Mouse (Mus musculus) layer of hippocampus, adult 2 months (tissue): ENCODE data around the gene Tgm3. TPM values are rescaled to one million over a fixed set of nuclear protein-coding genes. Genes with fewer than 3 reads are reported as not detected.
A peak's percentile ranks its signal among the peaks of the same experiment; 100 is the strongest.

Experiments
- DNase-seq, 2 experiments: peaks; one replicate each; pipeline ENCODE4 v3.0.0; 2022; ENCODE audit warnings: low spot score in 2 of 2
- H3K27ac ChIP-seq: fragments of 200-600 bp; 2 replicates; pipeline ENCODE4 v1.8.1; 2022
- H3K4me3 ChIP-seq: fragments of 200-600 bp; 2 replicates; pipeline ENCODE4 v1.8.1; 2022; ENCODE audit warnings: mild to moderate bottlenecking
- CTCF ChIP-seq: fragments of 200-600 bp; conservative IDR thresholded peaks from 2 replicates; pipeline ENCODE4 v1.8.1; 2022; ENCODE audit warnings: antibody characterized with exemption, mild to moderate bottlenecking, moderate library complexity
- microRNA-seq, 2 experiments: library from miRNA; unstranded; fragments of <30 nt; microRNA quantifications; one replicate each; pipeline ENCODE4 v1.2.0; 2021
- total RNA-seq, 2 experiments: library from RNA; stranded (reverse); gene quantifications; 2 replicates each; pipeline ENCODE4 v1.2.3; 2021

Gene Tgm3
- total RNA-seq, 2 experiments from 2014 or later: 0.20 to 0.23 TPM

GRCm38 (mm10) chr2:130029826-130030225 lies 17.7 kb downstream of the Tgm3 start:
- Histone ChIP-seq H3K27ac (no peak overlapping the region), H3K4me3 (no peak overlapping the region)
- TF ChIP-seq CTCF: no peak
- DNase-seq: no peak

- no peak for DNase-seq
- TF ChIP-seq CTCF: no peak
Observed at GRCm38 (mm10) chr2:130032661-130033060, 20.5 kb downstream of the Tgm3 start.

GRCm38 (mm10) chr2:130036846-130037245 lies 24.7 kb downstream of the Tgm3 start:
- H3K4me3 ChIP-seq: no peak overlapping the region
- H3K27ac ChIP-seq: peak overlapping the region; percentile 40; the same call in 1 of the 2 replicates
- TF ChIP-seq CTCF: no peak
- DNase-seq: no peak

More at GRCm38 (mm10) chr2:130032661-130033060, 20.5 kb downstream of the Tgm3 start:
- Histone ChIP-seq H3K4me3 (no peak overlapping the region), H3K27ac (no peak overlapping the region)

GRCm38 (mm10) chr2:130038971-130039370 lies 26.8 kb downstream of the Tgm3 start:
- Histone ChIP-seq H3K4me3 (no peak overlapping the region), H3K27ac (peak overlapping the region; percentile 19; the same call in 1 of the 2 replicates)
- TF ChIP-seq CTCF: no peak
- no peak for DNase-seq

DNA sequence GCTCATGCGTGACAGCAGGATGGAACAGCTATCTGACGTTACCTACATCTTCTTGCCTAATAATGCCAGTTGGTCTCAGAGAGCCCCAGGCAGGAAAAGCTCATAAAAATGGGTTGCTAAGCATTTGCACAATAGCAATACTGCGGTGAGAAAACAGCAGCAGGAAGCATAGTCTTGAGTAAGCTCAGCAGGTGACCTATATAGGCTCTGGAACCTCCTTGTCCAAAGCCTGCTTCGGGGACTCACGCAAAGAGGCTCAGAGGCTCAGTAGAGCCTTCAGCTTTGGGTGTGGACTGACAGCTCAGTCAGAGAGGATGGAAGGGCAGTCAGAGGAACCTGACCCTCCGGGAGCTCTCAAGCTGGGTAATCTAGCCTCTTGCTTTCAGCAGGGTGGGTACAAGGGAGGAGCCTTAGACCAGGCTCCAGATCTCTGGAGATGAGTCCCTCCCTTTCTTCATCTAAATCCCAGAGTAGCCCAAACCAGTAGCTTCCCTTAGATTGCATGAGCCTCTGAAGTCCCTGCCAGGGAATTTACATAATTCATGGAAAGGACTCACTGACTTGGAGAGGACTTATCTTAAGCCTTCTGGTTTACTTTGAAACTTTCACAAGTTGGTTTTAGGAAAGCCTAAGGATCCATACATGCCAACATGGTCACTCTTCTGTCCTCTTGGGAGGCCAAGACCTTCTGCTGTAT lies 28.2 kb downstream of the Tgm3 start:
- DNase-seq: no peak
- no peak overlapping the region for H3K4me3 ChIP-seq
- TF ChIP-seq CTCF: no peak
- H3K27ac ChIP-seq: no peak overlapping the region

- H3K27ac ChIP-seq: no peak overlapping the region
- no peak overlapping the region for H3K4me3 ChIP-seq
- no peak for DNase-seq
- no peak for TF ChIP-seq CTCF
Observed at GRCm38 (mm10) chr2:130043835-130044234, 31.7 kb downstream of the Tgm3 start.

GRCm38 (mm10) chr2:130047923-130048440 lies 35.8 kb downstream of the Tgm3 start:
- Histone ChIP-seq H3K4me3 (no peak overlapping the region), H3K27ac (no peak overlapping the region)
- no peak for DNase-seq
- peak; percentile 54 for TF ChIP-seq CTCF

DNA sequence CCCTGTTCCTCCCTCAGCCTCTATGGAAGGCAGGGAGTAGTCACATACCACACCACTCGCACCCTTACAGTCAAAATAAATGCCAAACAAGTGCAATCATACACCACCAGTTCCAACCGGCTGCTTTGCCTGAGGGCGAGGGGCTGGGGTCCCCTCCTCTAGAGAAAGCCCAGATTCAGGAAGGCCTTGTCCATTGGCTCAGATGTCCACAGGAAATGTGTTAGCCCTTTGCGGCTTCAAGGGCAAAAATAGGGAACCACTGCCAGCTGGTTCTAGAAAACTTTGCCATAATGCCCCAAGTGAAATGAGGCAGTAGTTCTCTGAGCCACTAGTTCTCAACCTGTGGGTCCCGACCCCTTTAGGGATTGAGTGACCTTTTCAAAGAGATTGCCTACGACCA lies 36.6 kb downstream of the Tgm3 start:
- H3K4me3 ChIP-seq: no peak overlapping the region
- no peak for TF ChIP-seq CTCF
- DNase-seq: no peak
- H3K27ac ChIP-seq: no peak overlapping the region

GRCm38 (mm10) chr2:130058149-130058548 lies 46.0 kb downstream of the Tgm3 start:
- DNase-seq: peak; percentile 44 to 47
- Histone ChIP-seq H3K27ac (no peak overlapping the region), H3K4me3 (no peak overlapping the region)
- peak; percentile 90 for TF ChIP-seq CTCF

DNA sequence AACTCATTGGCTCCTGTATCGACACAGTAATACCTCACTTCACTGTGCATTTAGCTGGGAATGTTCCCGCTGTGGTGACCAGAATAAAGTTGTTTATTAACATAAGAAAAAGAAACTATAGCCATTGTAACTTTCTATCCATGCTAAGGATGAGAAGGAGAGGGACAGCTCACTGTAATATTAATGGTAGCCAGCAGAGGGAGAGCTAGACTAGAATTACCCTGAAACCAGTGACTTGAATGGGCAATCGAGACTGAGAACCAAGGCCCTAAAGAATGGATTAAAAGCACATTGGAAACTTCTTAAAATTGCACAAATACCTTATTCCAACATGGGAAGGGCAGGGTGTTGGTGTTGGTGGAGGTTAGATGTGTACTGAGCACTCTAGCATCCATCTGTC lies 56.1 kb downstream of the Tgm3 start:
- no peak overlapping the region for H3K4me3 ChIP-seq
- TF ChIP-seq CTCF: peak; percentile 93
- DNase-seq: peak; percentile 42 to 55
- H3K27ac ChIP-seq: no peak overlapping the region

DNA sequence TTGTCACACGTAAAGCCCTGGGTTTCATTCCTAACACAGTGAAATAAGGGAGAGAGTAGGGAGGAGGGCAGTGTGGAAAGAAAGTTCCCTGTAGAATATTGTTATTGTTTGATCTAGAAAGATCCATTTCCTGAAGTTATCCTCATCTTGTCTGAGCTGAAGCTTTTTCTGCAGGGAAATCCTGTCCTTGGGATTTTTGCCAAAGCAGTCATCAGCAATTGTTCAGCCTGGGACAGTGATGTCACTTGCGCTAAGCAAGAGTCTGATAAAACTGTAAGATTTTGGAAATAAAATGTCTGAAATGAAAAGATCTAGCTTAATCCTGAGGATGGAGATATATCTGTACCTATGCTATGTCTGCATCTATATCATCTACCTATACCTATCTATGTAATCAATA lies 58.2 kb downstream of the Tgm3 start:
- DNase-seq: no peak
- no peak overlapping the region for H3K4me3 ChIP-seq
- no peak for TF ChIP-seq CTCF
- no peak overlapping the region for H3K27ac ChIP-seq

Small RNA genes within 50 kb of the gene (microRNA-seq; reads per million reads assigned to microRNA genes)
- gene Mir6339: 0 reads per million in 2 experiments

Other genes starting within 250 kb of the Tgm3 start
- gene Stk35, start 211.8 kb upstream of the Tgm3 start, total RNA-seq: 10 to 100 TPM; 28.0 to 33.5 TPM
- under 1 TPM; 0.22 to 0.28 TPM for gene Tgm6, start 100.1 kb downstream of the Tgm3 start, total RNA-seq
- gene Snrpb, start 167.1 kb downstream of the Tgm3 start, total RNA-seq: 100 to 1,000 TPM; 111 to 112 TPM
- under 1 TPM in 1 of 2 experiments, not detected in 1; 0.13 TPM for gene Tmc2, start 182.8 kb downstream of the Tgm3 start, total RNA-seq